Mouse (Mus musculus) layer of hippocampus, adult 11-12 months (tissue): ENCODE measurements at regions not wholly inside any gene's neighbourhood (a gene's known extent, or its start where the extent isn't known, plus 50 kb on each side); places are given as distances from the start of the nearest gene placed in this dataset.

Experiments used
- DNase-seq: peaks from one replicate; pipeline ENCODE4 v3.0.0; 2022; ENCODE audit warnings: low spot score

GRCm38 (mm10) chr5:73729646-73730045 is 78.5 kb downstream of the Spata18 start:
- no peak for DNase-seq

- no peak for DNase-seq
These were observed 80.2 kb downstream of the Spata18 start for GRCm38 (mm10) chr5:73731423-73731822.

GRCm38 (mm10) chr5:73731991-73732565 is 80.9 kb downstream of the Spata18 start:
- no peak for DNase-seq

GRCm38 (mm10) chr5:73740766-73741165 is 89.6 kb downstream of the Spata18 start:
- DNase-seq, result no peak

- no peak for DNase-seq
These were observed 90.3 kb downstream of the Spata18 start for GRCm38 (mm10) chr5:73741441-73741840.

GRCm38 (mm10) chr5:73743953-73744352 is 92.8 kb downstream of the Spata18 start:
- no peak for DNase-seq

GRCm38 (mm10) chr5:73749791-73750190 is 98.6 kb downstream of the Spata18 start:
- DNase-seq, result no peak

- no peak for DNase-seq
These were observed 101.1 kb downstream of the Spata18 start for GRCm38 (mm10) chr5:73752225-73752644.

- no peak for DNase-seq
These were observed 102.6 kb downstream of the Spata18 start for GRCm38 (mm10) chr5:73753827-73754226.

GRCm38 (mm10) chr5:73758534-73758933 is 107.4 kb downstream of the Spata18 start:
- DNase-seq, result no peak

GRCm38 (mm10) chr5:73761236-73761635 is 110.1 kb downstream of the Spata18 start:
- no peak for DNase-seq

GRCm38 (mm10) chr5:73761709-73762108 is 110.5 kb downstream of the Spata18 start:
- peak; percentile 82 for DNase-seq

- no peak for DNase-seq
These were observed 113.0 kb downstream of the Spata18 start for GRCm38 (mm10) chr5:73764226-73764625.

- no peak for DNase-seq
These were observed 114.3 kb downstream of the Spata18 start for GRCm38 (mm10) chr5:73765466-73765865.

- no peak for DNase-seq
These were observed 117.1 kb downstream of the Spata18 start for GRCm38 (mm10) chr5:73768253-73768652.

- no peak for DNase-seq
These were observed 124.8 kb downstream of the Spata18 start for GRCm38 (mm10) chr5:73775775-73776548.

GRCm38 (mm10) chr5:73777282-73777921 is 126.2 kb downstream of the Spata18 start:
- peak; percentile 48 for DNase-seq

GRCm38 (mm10) chr5:73781190-73781940 is 130.2 kb downstream of the Spata18 start:
- no peak for DNase-seq

GRCm38 (mm10) chr5:73782214-73783091 is 131.3 kb downstream of the Spata18 start:
- DNase-seq, result no peak

GRCm38 (mm10) chr5:73787275-73787674 is 136.1 kb downstream of the Spata18 start:
- no peak for DNase-seq

- no peak for DNase-seq
These were observed 141.0 kb downstream of the Spata18 start for GRCm38 (mm10) chr5:73792216-73792615.
